29 mouse cellular contexts compared by ENCODE assay signal in genomic region chr13:24715601-24716000, GRCm38 (mm10). TPM values are rescaled to one million over a fixed set of nuclear protein-coding genes. Genes with fewer than 3 reads are reported as not detected.
"Had no signal": no experiment of that assay in that cellular context is flagged by ENCODE, and none has a peak within 500 bp of the region (broad histone marks: within the 10 kb centered on the region; RNA-seq: fewer than 3 reads in every experiment).

No protein-coding gene starts in this region.

- H3K9me3 ChIP-seq: limb, embryonic 12.5 days; limb, embryonic 15.5 days; stomach, embryonic 15.5 days had no signal

- H3K4me2 ChIP-seq: limb, embryonic 12.5 days; limb, embryonic 15.5 days; liver, embryonic 11.5 days; lung, embryonic 14.5 days; stomach, embryonic 15.5 days had no signal

- H3K4me1 ChIP-seq: limb, embryonic 15.5 days had no signal

- ATAC-seq: liver, postnatal 0 days; midbrain, embryonic 16.5 days had no signal

- H3K9ac ChIP-seq: limb, embryonic 12.5 days; limb, embryonic 15.5 days; liver, embryonic 14.5 days; liver, postnatal 0 days; lung, embryonic 14.5 days; stomach, embryonic 15.5 days had no signal

- H3K27me3 ChIP-seq: limb, embryonic 15.5 days; stomach, embryonic 15.5 days had no signal

- H3K27ac ChIP-seq: kidney, postnatal 0 days; limb, embryonic 12.5 days; limb, embryonic 15.5 days; liver, embryonic 14.5 days; stomach, embryonic 15.5 days had no signal

- H3K4me3 ChIP-seq: limb, embryonic 12.5 days; limb, embryonic 15.5 days; stomach, embryonic 15.5 days had no signal

- H3K36me3 ChIP-seq: limb, embryonic 12.5 days; limb, embryonic 15.5 days; stomach, embryonic 15.5 days had no signal

- DNase-seq: kidney, adult 2 months; kidney, postnatal 25 days; left cerebral cortex, postnatal 4 days; liver, postnatal 0 days; lung, embryonic 14.5 days; lung, postnatal 14 days; right cerebral cortex, adult 18-20 months; right cerebral cortex, postnatal 14 days; right cerebral cortex, postnatal 4 days; thymus, adult 2 months; thymus, postnatal 14 days; thymus, postnatal 4 days had no signal

RNA-seq across cellular contexts. Expression of gene Armh2, which starts 25.4 kb away (rescaled TPM):
- total RNA-seq: layer of hippocampus, adult 8-10 months; layer of hippocampus, postnatal 10 days; left cerebral cortex, adult 8-10 months; left cerebral cortex, postnatal 4 days; megakaryocyte progenitor cell, adult 5-6 weeks had no signal
- polyA plus RNA-seq: intestine, embryonic 14.5 days; intestine, postnatal 0 days; kidney, adult 2 months; kidney, embryonic 14.5 days; kidney, postnatal 0 days; large intestine, adult 2 months; limb, embryonic 12.5 days; limb, embryonic 15.5 days; liver, embryonic 11.5 days; liver, embryonic 14.5 days; liver, postnatal 0 days; lung, embryonic 14.5 days; midbrain, embryonic 16.5 days; neural tube, embryonic 11.5 days; neural tube, embryonic 14.5 days; stomach, embryonic 15.5 days; thymus, adult 2 months had no signal
